Mouse (Mus musculus) C2C12 (cell line): ENCODE measurements around the gene Rasgef1b. TPM values are rescaled to one million over a fixed set of nuclear protein-coding genes. Genes with fewer than 3 reads are reported as not detected.

Experiments used
- H3K27me3 ChIP-seq: one replicate; pipeline ENCODE4 v1.6.1; 2011; ENCODE audit not compliant: control insufficient read depth, insufficient read depth, insufficient read length
- H3K36me3 ChIP-seq: one replicate; pipeline ENCODE4 v1.6.1; 2011; ENCODE audit not compliant: control insufficient read depth, insufficient read depth
- H3K4me3 ChIP-seq: one replicate; pipeline ENCODE4 v1.5.1; 2011; ENCODE audit warnings: mild to moderate bottlenecking, control low read depth; ENCODE audit not compliant: poor library complexity, insufficient read depth, severe bottlenecking
- H3K79me2 ChIP-seq: one replicate; pipeline ENCODE4 v1.6.1; 2011; ENCODE audit not compliant: control insufficient read depth, insufficient read depth
- H3K79me3 ChIP-seq: one replicate; pipeline ENCODE4 v1.6.1; 2011; ENCODE audit warnings: low read depth, control low read depth
- H3ac ChIP-seq: one replicate; pipeline ENCODE3; 2011; ENCODE audit warnings: low read depth; ENCODE audit not compliant: control insufficient read depth, insufficient read length
- CEBPB ChIP-seq: IDR thresholded peaks from one replicate; pipeline ENCODE4 v1.6.1; 2011; ENCODE audit warnings: low read depth, mild to moderate bottlenecking, control low read depth, moderate library complexity
- CTCF ChIP-seq: IDR thresholded peaks from one replicate; pipeline ENCODE4 v1.5.1; 2011; ENCODE audit not compliant: control insufficient read depth, insufficient read depth, insufficient read length
- FOSL1 ChIP-seq: IDR thresholded peaks from one replicate; pipeline ENCODE4 v1.8.0; 2011; ENCODE audit warnings: mild to moderate bottlenecking, low read length; ENCODE audit not compliant: poor library complexity, insufficient read depth, severe bottlenecking
- MAX ChIP-seq: IDR thresholded peaks from one replicate; pipeline ENCODE4 v1.6.1; 2011; ENCODE audit warnings: mild to moderate bottlenecking, control low read depth
- MYOD1 ChIP-seq: IDR thresholded peaks from one replicate; pipeline ENCODE4 v1.6.1; 2011; ENCODE audit warnings: low read depth; ENCODE audit not compliant: control insufficient read depth, insufficient read length
- MYOG ChIP-seq: IDR thresholded peaks from one replicate; pipeline ENCODE4 v1.6.1; 2011; ENCODE audit not compliant: control insufficient read depth, insufficient read length; ENCODE audit errors: extremely low read depth
- USF1 ChIP-seq: IDR thresholded peaks from one replicate; pipeline ENCODE4 v1.6.1; 2011; ENCODE audit warnings: low read depth, mild to moderate bottlenecking, control low read depth, moderate library complexity
- polyA plus RNA-seq: library from polyadenylated mRNA; unstranded; fragments of >200 nt; fragmentation: generic; extraction: Trizol; gene quantifications from one replicate; pipeline ENCODE4 v1.2.1, GENCODE M21; 2012; ENCODE audit warnings: missing spikeins

The Rasgef1b gene
- polyA plus RNA-seq, 1 experiment, result 0.05 TPM

GRCm38 (mm10) chr5:99607602-99608001 is 121.3 kb downstream of the Rasgef1b start:
- Histone ChIP-seq H3K4me3 (no peak overlapping the region), H3K79me2 (no peaks in the 10 kb centered on the region), H3ac (no peak overlapping the region), H3K27me3 (no peaks in the 10 kb centered on the region), H3K79me3 (no peaks in the 10 kb centered on the region), H3K36me3 (no peaks in the 10 kb centered on the region)
- TF ChIP-seq MYOD1 (no peak), CEBPB (no peak), MAX (no peak), CTCF (no peak), USF1 (no peak), MYOG (no peak), FOSL1 (no peak)

- Histone ChIP-seq H3ac (no peak overlapping the region), H3K4me3 (no peak overlapping the region)
These were observed 122.6 kb downstream of the Rasgef1b start for GRCm38 (mm10) chr5:99606164-99606858.

GRCm38 (mm10) chr5:99602244-99603023 is 126.4 kb downstream of the Rasgef1b start:
- H3ac ChIP-seq, result no peak overlapping the region
- H3K4me3 ChIP-seq, result no peak overlapping the region
- no peak for TF ChIP-seq MYOG
- TF ChIP-seq USF1, result no peak
- no peaks in the 10 kb centered on the region for H3K79me3 ChIP-seq
- no peaks in the 10 kb centered on the region for H3K27me3 ChIP-seq
- H3K79me2 ChIP-seq, result no peaks in the 10 kb centered on the region
- no peaks in the 10 kb centered on the region for H3K36me3 ChIP-seq

More at GRCm38 (mm10) chr5:99606164-99606858, 122.6 kb downstream of the Rasgef1b start:
- H3K79me3 ChIP-seq, result no peaks in the 10 kb centered on the region
- no peak for TF ChIP-seq MYOD1
- TF ChIP-seq MAX, result no peak
- TF ChIP-seq CEBPB, result no peak
- no peak for TF ChIP-seq CTCF
- no peak for TF ChIP-seq MYOG
- no peak for TF ChIP-seq FOSL1
- TF ChIP-seq USF1, result no peak
- H3K27me3 ChIP-seq, result no peaks in the 10 kb centered on the region
- no peaks in the 10 kb centered on the region for H3K79me2 ChIP-seq
- H3K36me3 ChIP-seq, result no peaks in the 10 kb centered on the region

- no peaks in the 10 kb centered on the region for H3K79me3 ChIP-seq
- H3K79me2 ChIP-seq, result no peaks in the 10 kb centered on the region
- no peak overlapping the region for H3ac ChIP-seq
- H3K36me3 ChIP-seq, result no peaks in the 10 kb centered on the region
- H3K4me3 ChIP-seq, result no peak overlapping the region
- no peak for TF ChIP-seq FOSL1
- no peak for TF ChIP-seq USF1
- no peak for TF ChIP-seq CEBPB
- TF ChIP-seq MAX, result no peak
- no peak for TF ChIP-seq CTCF
- TF ChIP-seq MYOG, result no peak
- TF ChIP-seq MYOD1, result no peak
- H3K27me3 ChIP-seq, result no peaks in the 10 kb centered on the region
These were observed 129.5 kb downstream of the Rasgef1b start for GRCm38 (mm10) chr5:99599376-99599775.

- Histone ChIP-seq H3K27me3 (no peaks in the 10 kb centered on the region), H3ac (no peak overlapping the region), H3K36me3 (no peaks in the 10 kb centered on the region), H3K79me2 (no peaks in the 10 kb centered on the region), H3K79me3 (no peaks in the 10 kb centered on the region), H3K4me3 (no peak overlapping the region)
- no peak for TF ChIP-seq MYOD1
These were observed 130.3 kb downstream of the Rasgef1b start for GRCm38 (mm10) chr5:99598470-99599110.
